Mouse (Mus musculus) bone marrow, adult 2 months (tissue): Measurements from ENCODE around the gene Srebf2.

ENCODE experiments used
- CTCF ChIP-seq: fragments of 200-500 bp; IDR thresholded peaks from 2 replicates; pipeline ENCODE4 v1.5.1; 2011; ENCODE audit warnings: low read length, control low read depth; ENCODE audit not compliant: control insufficient read depth, insufficient read depth
- POLR2A ChIP-seq: fragments of 200-500 bp; IDR thresholded peaks from 2 replicates; pipeline ENCODE4 v1.6.1; 2011; ENCODE audit warnings: low read depth, mild to moderate bottlenecking, control low read depth, low read length, borderline replicate concordance; ENCODE audit not compliant: control insufficient read depth

GRCm38 (mm10) chr15:82192617-82193016, 45.6 kb downstream of the Srebf2 start:
- TF ChIP-seq CTCF (no peak), POLR2A (no peak)
